Mouse (Mus musculus) neural tube, embryonic 15.5 days (tissue): ENCODE data around the gene Tcta. TPM values are rescaled to one million over a fixed set of nuclear protein-coding genes. Genes with fewer than 3 reads are reported as not detected.

Source experiments
- ATAC-seq: fragments of 200-750 bp; cut with Nextera tagmentation; 2 replicates; pipeline ENCODE4 v1.8.0; 2017; ENCODE audit warnings: mild to moderate bottlenecking, moderate TSS enrichment, moderate library complexity; ENCODE audit not compliant: low FRiP score
- H3K27ac ChIP-seq: fragments of 300-500 bp; sonication (generic); replicated peaks from 2 replicates; pipeline ENCODE4 v1.5.1; 2015; ENCODE audit warnings: mild to moderate bottlenecking, inconsistent platforms
- H3K27me3 ChIP-seq: fragments of 300-500 bp; sonication (generic); replicated peaks from 2 replicates; pipeline ENCODE4 v1.6.1; 2015; ENCODE audit warnings: inconsistent platforms
- H3K36me3 ChIP-seq: fragments of 300-500 bp; sonication (generic); 2 replicates; pipeline ENCODE4 v1.6.1; 2015; ENCODE audit warnings: inconsistent platforms
- H3K4me1 ChIP-seq: fragments of 300-500 bp; sonication (generic); 2 replicates; pipeline ENCODE4 v1.6.1; 2015; ENCODE audit warnings: inconsistent platforms
- H3K4me2 ChIP-seq: fragments of 300-500 bp; sonication (generic); 2 replicates; pipeline ENCODE4 v1.6.1; 2015; ENCODE audit warnings: inconsistent platforms, mild to moderate bottlenecking, moderate library complexity
- H3K4me3 ChIP-seq: fragments of 300-500 bp; sonication (generic); replicated peaks from 2 replicates; pipeline ENCODE4 v1.5.1; 2015; ENCODE audit warnings: mild to moderate bottlenecking, inconsistent platforms
- H3K9ac ChIP-seq: fragments of 300-500 bp; sonication (generic); replicated peaks from 2 replicates; pipeline ENCODE4 v1.6.1; 2015; ENCODE audit warnings: mild to moderate bottlenecking, inconsistent platforms
- H3K9me3 ChIP-seq: fragments of 300-500 bp; sonication (generic); replicated peaks from 2 replicates; pipeline ENCODE4 v1.6.1; 2016; ENCODE audit warnings: inconsistent platforms
- WGBS: fragments of 180-500 bp; shearing (Covaris S2); methylation state at CpG from one replicate; pipeline ENCODE4 v1.1.7; 2015; ENCODE audit warnings: mixed read lengths; 5-methylcytosine and 5-hydroxymethylcytosine counted together
- polyA plus RNA-seq: library from polyadenylated mRNA; unstranded; fragments of >200 nt; fragmentation: Nextera tagmentation; extraction: Ambion mirVana; gene quantifications from 2 replicates; pipeline ENCODE4 v1.2.1, GENCODE M21; 2015

The Tcta gene
- 49.2 and 52.0 TPM in 2 replicates for polyA plus RNA-seq

DNA sequence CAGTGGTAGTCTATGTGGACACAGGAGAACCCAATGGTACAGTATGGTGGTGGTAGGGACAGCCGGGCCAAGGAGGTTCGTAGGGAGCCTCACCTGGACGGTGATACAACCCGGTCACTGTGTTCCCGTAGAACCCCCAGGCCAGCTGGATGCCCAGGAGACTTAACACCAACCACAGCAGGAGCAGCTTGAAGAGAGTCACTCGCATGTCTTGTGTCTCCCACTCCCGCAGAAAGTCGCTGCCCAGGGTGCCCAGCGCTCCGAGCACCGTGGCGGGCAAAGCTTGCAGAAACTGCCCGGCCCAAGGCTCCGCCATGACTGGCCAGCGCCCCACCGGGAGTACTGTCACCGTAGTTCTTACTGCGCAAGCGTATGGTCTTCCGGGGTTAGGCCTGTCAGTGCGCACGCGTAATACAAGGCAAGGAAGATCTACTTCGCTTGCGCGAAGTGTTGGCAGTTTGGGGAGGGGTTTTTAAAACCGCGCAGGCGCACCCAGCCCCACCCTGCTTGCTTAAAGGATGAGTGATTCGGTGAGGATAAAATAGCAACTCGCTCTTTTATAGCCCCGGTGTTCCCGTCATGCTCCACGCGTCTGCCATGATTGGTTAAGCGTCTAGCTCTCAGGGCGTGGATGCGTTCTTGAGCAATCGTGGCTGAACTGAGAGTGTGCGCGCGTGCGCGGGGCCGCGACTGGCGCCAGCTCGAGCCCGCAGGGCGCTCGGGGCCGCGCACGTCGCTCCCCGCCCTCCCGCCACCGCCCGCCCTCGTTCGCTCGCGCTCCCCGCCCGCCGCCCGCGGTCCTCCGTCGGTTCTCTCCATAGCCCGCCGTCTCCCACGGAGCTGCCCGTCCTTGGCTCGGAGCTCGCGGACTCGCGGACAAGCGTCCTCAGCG lies at the start of gene Tcta, which contains the start of gene Rhoa:
TSS of gene Tcta (minus strand) at position 532 of the 892 bp plus-strand sequence.
TSS of gene Rhoa (plus strand) at position 501 of the 892 bp plus-strand sequence.
- Histone ChIP-seq H3K9ac (peak within 1 kb of the TSS; percentile 92), H3K36me3 (peaks cover 29% of the 10 kb centered on the region), H3K4me3 (peak within 1 kb of the TSS; percentile 83), H3K27me3 (no peaks in the 10 kb centered on the region), H3K4me1 (peaks cover 55% of the 10 kb centered on the region), H3K9me3 (no peaks in the 10 kb centered on the region), H3K4me2 (peak within 1 kb of the TSS; percentile 92), H3K27ac (peak within 1 kb of the TSS; percentile 97)
- peak; percentile 97 for ATAC-seq
- under 1% methylated on average over 77 of the region's 81 CpGs for whole genome bisulfite sequencing

GRCm38 (mm10) chr9:108349727-108350126 lies 43.8 kb upstream of the Tcta start:
- peaks cover 48% of the 10 kb centered on the region for H3K36me3 ChIP-seq
- no peak for ATAC-seq
- 98% methylated on average over 4 of the region's 4 CpGs for WGBS

GRCm38 (mm10) chr9:108348290-108348680 lies 42.3 kb upstream of the Tcta start:
- peak overlapping the region; percentile 90 for H3K9ac ChIP-seq
- H3K4me2 ChIP-seq, result peak overlapping the region; percentile 77
- H3K27me3 ChIP-seq, result no peaks in the 10 kb centered on the region
- peak overlapping the region; percentile 75 for H3K4me3 ChIP-seq
- ATAC-seq, result peak; percentile 10
- H3K36me3 ChIP-seq, result peaks cover 34% of the 10 kb centered on the region
- 6% methylated on average over 14 of the region's 14 CpGs for WGBS
- peak overlapping the region; percentile 98 for H3K27ac ChIP-seq
- no peaks in the 10 kb centered on the region for H3K9me3 ChIP-seq
- peaks cover 27% of the 10 kb centered on the region for H3K4me1 ChIP-seq

More at GRCm38 (mm10) chr9:108349727-108350126, 43.8 kb upstream of the Tcta start:
- no peak overlapping the region for H3K4me3 ChIP-seq
- no peak overlapping the region for H3K4me2 ChIP-seq
- H3K27me3 ChIP-seq, result no peaks in the 10 kb centered on the region
- H3K27ac ChIP-seq, result no peak overlapping the region
- peaks cover 27% of the 10 kb centered on the region for H3K4me1 ChIP-seq
- no peak overlapping the region for H3K9ac ChIP-seq
- no peaks in the 10 kb centered on the region for H3K9me3 ChIP-seq

GRCm38 (mm10) chr9:108347540-108348289 lies 41.8 kb upstream of the Tcta start, which contains the start of gene Usp4:
Usp4 (plus strand) TSS chr9:108347853.
- peak within 1 kb of the TSS; percentile 98 for H3K27ac ChIP-seq
- peak; percentile 96 for ATAC-seq
- no peaks in the 10 kb centered on the region for H3K27me3 ChIP-seq
- peak within 1 kb of the TSS; percentile 75 for H3K4me3 ChIP-seq
- WGBS, result under 1% methylated on average over 72 of the region's 75 CpGs
- peaks cover 27% of the 10 kb centered on the region for H3K4me1 ChIP-seq
- H3K4me2 ChIP-seq, result peak within 1 kb of the TSS; percentile 77
- H3K36me3 ChIP-seq, result peaks cover 28% of the 10 kb centered on the region
- no peaks in the 10 kb centered on the region for H3K9me3 ChIP-seq
- peak within 1 kb of the TSS; percentile 90 for H3K9ac ChIP-seq

- Histone ChIP-seq H3K4me1 (peaks cover 27% of the 10 kb centered on the region), H3K27me3 (no peaks in the 10 kb centered on the region), H3K27ac (peak overlapping the region; percentile 98), H3K36me3 (peaks cover 21% of the 10 kb centered on the region), H3K4me3 (peak overlapping the region; percentile 75), H3K9ac (peak overlapping the region; percentile 90), H3K9me3 (no peaks in the 10 kb centered on the region), H3K4me2 (peak overlapping the region; percentile 77)
- ATAC-seq, result peak; percentile 0; the same call in 1 of the 2 replicates
- WGBS, result 5% methylated on average over 11 of the region's 11 CpGs
Measured at GRCm38 (mm10) chr9:108347024-108347423, 41.1 kb upstream of the Tcta start.

DNA sequence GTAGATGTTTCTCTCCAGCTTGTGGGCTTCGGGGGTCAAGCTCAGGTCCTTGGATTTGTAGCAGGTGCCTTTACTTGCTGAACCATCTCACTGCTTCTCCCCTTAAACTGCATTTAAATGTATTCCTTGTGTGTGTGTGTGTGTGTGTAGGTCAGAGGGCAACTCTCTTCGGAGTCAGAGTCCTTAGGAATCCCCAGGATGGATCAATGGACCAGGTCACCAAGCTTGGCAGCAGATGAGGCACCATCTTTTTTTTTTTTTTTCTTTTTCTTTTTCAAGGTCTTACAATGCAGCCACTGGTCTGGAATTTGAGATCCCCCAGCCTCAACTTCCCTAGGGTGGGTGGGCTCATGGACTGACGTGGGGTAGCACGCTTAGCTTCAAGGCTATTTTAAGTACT lies 38.5 kb upstream of the Tcta start:
- Histone ChIP-seq H3K36me3 (no peaks in the 10 kb centered on the region), H3K4me1 (peaks cover 42% of the 10 kb centered on the region), H3K27me3 (no peaks in the 10 kb centered on the region), H3K27ac (no peak overlapping the region), H3K9ac (no peak overlapping the region), H3K9me3 (no peaks in the 10 kb centered on the region), H3K4me2 (no peak overlapping the region), H3K4me3 (no peak overlapping the region)
- 88% methylated on average over 4 of the region's 4 CpGs for WGBS
- ATAC-seq, result no peak

- Histone ChIP-seq H3K9me3 (no peaks in the 10 kb centered on the region), H3K27ac (no peak overlapping the region), H3K9ac (no peak overlapping the region), H3K4me3 (no peak overlapping the region), H3K36me3 (no peaks in the 10 kb centered on the region), H3K4me2 (no peak overlapping the region), H3K4me1 (peaks cover 37% of the 10 kb centered on the region), H3K27me3 (no peaks in the 10 kb centered on the region)
- ATAC-seq, result no peak
- 92% methylated on average over 1 of the region's 1 CpGs for WGBS
Measured at GRCm38 (mm10) chr9:108343835-108344234, 37.9 kb upstream of the Tcta start.

DNA sequence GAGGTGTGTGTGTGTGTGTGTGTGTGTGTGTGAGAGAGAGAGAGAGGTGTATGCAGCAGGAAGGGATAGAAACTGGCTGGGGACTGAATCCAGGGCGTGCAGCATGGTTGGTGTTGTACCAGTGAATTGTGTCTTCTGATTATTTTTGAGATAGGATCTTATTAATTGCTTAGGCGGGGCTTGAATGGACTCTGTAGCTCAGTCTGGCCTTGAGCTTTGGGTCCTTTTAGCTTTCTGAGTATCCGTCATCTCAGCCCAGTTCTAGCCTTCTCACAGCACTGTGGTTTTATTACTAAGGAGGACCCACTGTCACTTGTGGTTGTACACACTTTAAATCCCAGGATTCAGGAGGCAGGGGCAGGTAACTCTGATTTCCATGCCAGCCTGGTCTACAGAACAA lies 37.4 kb upstream of the Tcta start:
- Histone ChIP-seq H3K4me2 (no peak overlapping the region), H3K4me3 (no peak overlapping the region), H3K9ac (no peak overlapping the region), H3K4me1 (peaks cover 37% of the 10 kb centered on the region), H3K27ac (no peak overlapping the region), H3K36me3 (no peaks in the 10 kb centered on the region), H3K27me3 (no peaks in the 10 kb centered on the region), H3K9me3 (no peaks in the 10 kb centered on the region)
- 86% methylated on average over 3 of the region's 3 CpGs for WGBS
- ATAC-seq, result no peak

- 47% methylated on average over 5 of the region's 5 CpGs for WGBS
- Histone ChIP-seq H3K4me1 (peaks cover 39% of the 10 kb centered on the region), H3K9ac (no peak overlapping the region), H3K9me3 (no peaks in the 10 kb centered on the region), H3K27me3 (no peaks in the 10 kb centered on the region), H3K4me2 (no peak overlapping the region), H3K36me3 (no peaks in the 10 kb centered on the region; the same call in 1 of the 2 replicates), H3K4me3 (no peak overlapping the region), H3K27ac (peak overlapping the region; percentile 58)
- no peak for ATAC-seq
Measured at GRCm38 (mm10) chr9:108342301-108342831, 36.4 kb upstream of the Tcta start.

- H3K27me3 ChIP-seq, result no peaks in the 10 kb centered on the region
Measured at GRCm38 (mm10) chr9:108341801-108342200, 35.8 kb upstream of the Tcta start.

DNA sequence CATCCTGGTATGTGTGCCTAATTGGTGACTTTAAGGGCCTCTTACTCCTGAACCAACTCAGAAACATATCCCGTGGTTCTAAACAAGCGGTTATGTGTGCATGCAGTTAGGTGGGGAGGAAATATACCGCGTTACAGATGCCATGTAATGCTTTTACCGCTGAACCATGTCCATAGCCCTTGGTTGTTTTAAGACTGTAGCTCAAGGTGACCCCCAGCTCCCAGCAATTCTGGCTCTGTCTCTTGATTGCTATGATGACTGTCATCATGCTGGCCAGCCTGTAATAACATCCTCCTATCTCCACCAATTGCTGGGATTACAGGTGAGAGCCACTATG lies 35.1 kb upstream of the Tcta start:
- H3K27me3 ChIP-seq, result no peaks in the 10 kb centered on the region
- no peak overlapping the region for H3K9ac ChIP-seq
- H3K4me3 ChIP-seq, result no peak overlapping the region
- H3K4me1 ChIP-seq, result peaks cover 33% of the 10 kb centered on the region
- H3K9me3 ChIP-seq, result no peaks in the 10 kb centered on the region
- H3K27ac ChIP-seq, result no peak overlapping the region
- peaks cover 3% of the 10 kb centered on the region for H3K36me3 ChIP-seq
- H3K4me2 ChIP-seq, result 0 out of 2 replicates have a peak overlapping the region, but pooled peaks have one; percentile 71
- 85% methylated on average over 5 of the region's 5 CpGs for WGBS
- ATAC-seq, result no peak

More at GRCm38 (mm10) chr9:108341801-108342200, 35.8 kb upstream of the Tcta start:
- Histone ChIP-seq H3K27ac (no peak overlapping the region), H3K4me3 (no peak overlapping the region), H3K36me3 (no peaks in the 10 kb centered on the region; the same call in 1 of the 2 replicates), H3K4me2 (no peak overlapping the region), H3K9me3 (no peaks in the 10 kb centered on the region), H3K4me1 (peaks cover 37% of the 10 kb centered on the region), H3K9ac (no peak overlapping the region)
- no peak for ATAC-seq
